Mouse (Mus musculus) lung, embryonic 16.5 days (tissue): ENCODE data around the gene Gm20219. TPM values are rescaled to one million over a fixed set of nuclear protein-coding genes. Genes with fewer than 3 reads are reported as not detected.

Experiments used
- ATAC-seq: fragments of 200-750 bp; cut with Nextera tagmentation; 2 replicates; pipeline ENCODE4 v1.8.0; 2017; ENCODE audit warnings: low read depth, mild to moderate bottlenecking, moderate library complexity
- H3K27ac ChIP-seq: fragments of 300-500 bp; sonication (generic); 2 replicates; pipeline ENCODE4 v1.5.1; 2014; ENCODE audit warnings: mild to moderate bottlenecking, control low read depth, low read length
- H3K27me3 ChIP-seq: fragments of 300-500 bp; sonication (generic); 2 replicates; pipeline ENCODE4 v1.6.1; 2014; ENCODE audit warnings: low read depth, low read length, mixed read lengths; ENCODE audit not compliant: control insufficient read depth, insufficient read depth
- H3K36me3 ChIP-seq: fragments of 300-500 bp; sonication (generic); 2 replicates; pipeline ENCODE4 v1.6.1; 2014; ENCODE audit warnings: low read length; ENCODE audit not compliant: control insufficient read depth, insufficient read depth
- H3K4me1 ChIP-seq: fragments of 300-500 bp; sonication (generic); replicated peaks from 2 replicates; pipeline ENCODE4 v1.6.1; 2014; ENCODE audit warnings: low read length, mixed read lengths; ENCODE audit not compliant: control insufficient read depth, insufficient read depth
- H3K4me2 ChIP-seq: fragments of 300-500 bp; sonication (generic); 2 replicates; pipeline ENCODE4 v1.6.1; 2014; ENCODE audit warnings: low read depth, low read length, control low read depth
- H3K4me3 ChIP-seq: fragments of 300-500 bp; sonication (generic); 2 replicates; pipeline ENCODE4 v1.5.1; 2014; ENCODE audit warnings: mild to moderate bottlenecking, low read length, control low read depth
- H3K9ac ChIP-seq: fragments of 300-500 bp; sonication (generic); 2 replicates; pipeline ENCODE4 v1.6.1; 2014; ENCODE audit warnings: low read length, control low read depth
- H3K9me3 ChIP-seq: fragments of 300-500 bp; sonication (generic); 2 replicates; pipeline ENCODE4 v1.6.1; 2016; ENCODE audit warnings: low read length; ENCODE audit not compliant: control insufficient read depth
- WGBS: fragments of 180-500 bp; shearing (Covaris S2); extraction: QIAGEN DNeasy Blood & Tissue Kit; methylation state at CpG from one replicate; pipeline ENCODE4 v1.1.7; 2014; 5-methylcytosine and 5-hydroxymethylcytosine counted together
- polyA plus RNA-seq: library from polyadenylated mRNA; unstranded; fragments of >200 nt; fragmentation: Nextera tagmentation; extraction: Ambion mirVana; gene quantifications from 2 replicates; pipeline ENCODE4 v1.2.1, GENCODE M21; 2015

Gene Gm20219
- polyA plus RNA-seq, result 4.8 and 4.9 TPM in 2 replicates

- Histone ChIP-seq H3K27ac (0 out of 2 replicates have a peak within 1 kb of the TSS, but pooled peaks have one; percentile 7), H3K4me1 (no peaks in the 10 kb centered on the region), H3K9me3 (no peaks in the 10 kb centered on the region), H3K4me3 (peak within 1 kb of the TSS; percentile 31), H3K36me3 (no peaks in the 10 kb centered on the region), H3K27me3 (no peaks in the 10 kb centered on the region), H3K9ac (peak within 1 kb of the TSS; percentile 43), H3K4me2 (peak within 1 kb of the TSS; percentile 31)
- ATAC-seq, result peak; percentile 88
- 50% methylated on average over 20 of the region's 20 CpGs for WGBS
Measured at GRCm38 (mm10) chr17:56554122-56554551, at the start of gene Gm20219. Gene Gm20219, minus strand, starts transcription at chr17:56554387.

GRCm38 (mm10) chr17:56604070-56604380 lies 49.8 kb upstream of the Gm20219 start:
- peaks cover 77% of the 10 kb centered on the region for H3K36me3 ChIP-seq
- no peaks in the 10 kb centered on the region for H3K9me3 ChIP-seq
- no peak overlapping the region for H3K27ac ChIP-seq
- H3K4me3 ChIP-seq, result no peak overlapping the region
- WGBS, result 88% methylated on average over 9 of the region's 9 CpGs
- no peak for ATAC-seq
- H3K9ac ChIP-seq, result no peak overlapping the region
- H3K4me1 ChIP-seq, result peaks cover 11% of the 10 kb centered on the region
- H3K4me2 ChIP-seq, result no peak overlapping the region
- no peaks in the 10 kb centered on the region for H3K27me3 ChIP-seq

- 92% methylated on average over 28 of the region's 28 CpGs for WGBS
Measured at GRCm38 (mm10) chr17:56603186-56604069, 49.2 kb upstream of the Gm20219 start.

GRCm38 (mm10) chr17:56593527-56594271 lies 39.5 kb upstream of the Gm20219 start:
- WGBS, result 82% methylated on average over 8 of the region's 8 CpGs
- Histone ChIP-seq H3K27ac (no peak overlapping the region), H3K4me1 (no peaks in the 10 kb centered on the region), H3K9me3 (no peaks in the 10 kb centered on the region), H3K4me3 (no peak overlapping the region), H3K36me3 (peaks cover 72% of the 10 kb centered on the region), H3K27me3 (no peaks in the 10 kb centered on the region), H3K9ac (0 out of 2 replicates have a peak overlapping the region, but pooled peaks have one; percentile 7), H3K4me2 (no peak overlapping the region)
- ATAC-seq, result 0 out of 2 replicates have a peak, but pooled peaks have one; percentile 24

More at GRCm38 (mm10) chr17:56603186-56604069, 49.2 kb upstream of the Gm20219 start:
- Histone ChIP-seq H3K9me3 (no peaks in the 10 kb centered on the region), H3K27ac (no peak overlapping the region), H3K4me2 (no peak overlapping the region), H3K9ac (no peak overlapping the region), H3K4me3 (no peak overlapping the region), H3K36me3 (peaks cover 77% of the 10 kb centered on the region), H3K4me1 (peaks cover 5% of the 10 kb centered on the region), H3K27me3 (no peaks in the 10 kb centered on the region)
- ATAC-seq, result no peak

GRCm38 (mm10) chr17:56592553-56592952 lies 38.4 kb upstream of the Gm20219 start:
- ATAC-seq, result no peak
- no peak overlapping the region for H3K27ac ChIP-seq
- H3K27me3 ChIP-seq, result no peaks in the 10 kb centered on the region
- peaks cover 74% of the 10 kb centered on the region for H3K36me3 ChIP-seq
- no peak overlapping the region for H3K9ac ChIP-seq
- no peaks in the 10 kb centered on the region for H3K4me1 ChIP-seq
- no peak overlapping the region for H3K4me3 ChIP-seq
- no peaks in the 10 kb centered on the region for H3K9me3 ChIP-seq
- no peak overlapping the region for H3K4me2 ChIP-seq

- peaks cover 40% of the 10 kb centered on the region for H3K36me3 ChIP-seq
- no peak for ATAC-seq
- H3K27ac ChIP-seq, result no peak overlapping the region
- no peak overlapping the region for H3K9ac ChIP-seq
- no peaks in the 10 kb centered on the region for H3K9me3 ChIP-seq
- H3K4me1 ChIP-seq, result peaks cover 13% of the 10 kb centered on the region
- no peaks in the 10 kb centered on the region for H3K27me3 ChIP-seq
- WGBS, result 93% methylated on average over 4 of the region's 4 CpGs
- H3K4me3 ChIP-seq, result no peak overlapping the region
- no peak overlapping the region for H3K4me2 ChIP-seq
Measured at GRCm38 (mm10) chr17:56588921-56589320, 34.7 kb upstream of the Gm20219 start.

- Histone ChIP-seq H3K9ac (no peak overlapping the region), H3K36me3 (peaks cover 31% of the 10 kb centered on the region), H3K4me1 (peaks cover 20% of the 10 kb centered on the region), H3K4me3 (no peak overlapping the region), H3K27me3 (no peaks in the 10 kb centered on the region), H3K27ac (no peak overlapping the region), H3K4me2 (no peak overlapping the region), H3K9me3 (no peaks in the 10 kb centered on the region)
- WGBS, result 65% methylated on average over 1 of the region's 1 CpGs
- no peak for ATAC-seq
Measured at GRCm38 (mm10) chr17:56587773-56588172, 33.6 kb upstream of the Gm20219 start.

GRCm38 (mm10) chr17:56585171-56585821 lies 31.1 kb upstream of the Gm20219 start:
- peak overlapping the region; percentile 97 for H3K4me3 ChIP-seq
- no peaks in the 10 kb centered on the region for H3K27me3 ChIP-seq
- peak overlapping the region; percentile 85 for H3K4me2 ChIP-seq
- under 1% methylated on average over 60 of the region's 61 CpGs for WGBS
- peak overlapping the region; percentile 94 for H3K27ac ChIP-seq
- H3K9me3 ChIP-seq, result no peaks in the 10 kb centered on the region
- H3K9ac ChIP-seq, result peak overlapping the region; percentile 96
- ATAC-seq, result peak; percentile 12
- H3K4me1 ChIP-seq, result peaks cover 30% of the 10 kb centered on the region
- peaks cover 38% of the 10 kb centered on the region for H3K36me3 ChIP-seq
